Mouse (Mus musculus) retina, embryonic 14.5 days (tissue): ENCODE results near the gene Mrpl54.

Experiments
- DNase-seq: peaks from one replicate; pipeline ENCODE4 v3.0.0-alpha.2; 2015; ENCODE audit warnings: low spot score

The Mrpl54 gene

GRCm38 (mm10) chr10:81294442-81294841, 27.7 kb upstream of the Mrpl54 start:
- no peak for DNase-seq

- DNase-seq, result no peak
These were observed 26.7 kb upstream of the Mrpl54 start for GRCm38 (mm10) chr10:81293334-81294030.

GRCm38 (mm10) chr10:81292554-81293333, 26.0 kb upstream of the Mrpl54 start, which contains the start of gene Pip5k1c:
Gene Pip5k1c, plus strand, starts transcription at chr10:81292963.
- DNase-seq, result peak; percentile 100

GRCm38 (mm10) chr10:81291511-81292104, 24.9 kb upstream of the Mrpl54 start, which contains the start of gene Tjp3:
Gene Tjp3, minus strand, starts transcription at chr10:81291581.
- no peak for DNase-seq

GRCm38 (mm10) chr10:81290698-81291460, 24.1 kb upstream of the Mrpl54 start:
- DNase-seq, result no peak

- DNase-seq, result no peak
These were observed 23.1 kb upstream of the Mrpl54 start for GRCm38 (mm10) chr10:81289811-81290210.

- DNase-seq, result peak; percentile 88
These were observed 22.5 kb upstream of the Mrpl54 start for GRCm38 (mm10) chr10:81289278-81289677.

GRCm38 (mm10) chr10:81288601-81289000, 21.9 kb upstream of the Mrpl54 start:
- DNase-seq, result peak; percentile 67

- DNase-seq, result peak; percentile 69
These were observed 20.9 kb upstream of the Mrpl54 start for GRCm38 (mm10) chr10:81287513-81288157.

GRCm38 (mm10) chr10:81286586-81286985, 19.9 kb upstream of the Mrpl54 start:
- no peak for DNase-seq

- peak; percentile 93 for DNase-seq
These were observed 19.1 kb upstream of the Mrpl54 start for GRCm38 (mm10) chr10:81285694-81286450.

GRCm38 (mm10) chr10:81284719-81285118, 18.0 kb upstream of the Mrpl54 start:
- DNase-seq, result no peak

- DNase-seq, result no peak
These were observed 17.5 kb upstream of the Mrpl54 start for GRCm38 (mm10) chr10:81284189-81284588.

- DNase-seq, result no peak
These were observed 12.8 kb upstream of the Mrpl54 start for GRCm38 (mm10) chr10:81279496-81279895.

- no peak for DNase-seq
These were observed 10.9 kb upstream of the Mrpl54 start for GRCm38 (mm10) chr10:81277676-81278075.

GRCm38 (mm10) chr10:81273842-81274241, 7.1 kb upstream of the Mrpl54 start:
- no peak for DNase-seq

- no peak for DNase-seq
These were observed 5.6 kb upstream of the Mrpl54 start for GRCm38 (mm10) chr10:81272356-81272755.

GRCm38 (mm10) chr10:81268643-81269412, 2.1 kb upstream of the Mrpl54 start:
- no peak for DNase-seq

GRCm38 (mm10) chr10:81268056-81268455, 1.3 kb upstream of the Mrpl54 start:
- DNase-seq, result peak; percentile 90

GRCm38 (mm10) chr10:81265540-81265939, 1.2 kb downstream of the Mrpl54 start:
- no peak for DNase-seq
